Mouse (Mus musculus) forebrain, embryonic 11.5 days (tissue): ENCODE measurements around the gene Zswim1. TPM values are rescaled to one million over a fixed set of nuclear protein-coding genes. Genes with fewer than 3 reads are reported as not detected.

Source experiments
- ATAC-seq: fragments of 200-750 bp; cut with Nextera tagmentation; replicated peaks from 2 replicates; pipeline ENCODE4 v1.8.0; 2017; ENCODE audit warnings: moderate TSS enrichment; ENCODE audit not compliant: low FRiP score
- DNase-seq: peaks from one replicate; pipeline ENCODE4 v3.0.0-alpha.2; 2017; ENCODE audit warnings: low spot score
- H3K27ac ChIP-seq: fragments of 300-500 bp; sonication (generic); 2 replicates; pipeline ENCODE4 v1.5.1; 2014; ENCODE audit warnings: low read depth, low read length
- H3K27me3 ChIP-seq: fragments of 300-500 bp; sonication (generic); 2 replicates; pipeline ENCODE4 v1.6.1; 2014; ENCODE audit warnings: mild to moderate bottlenecking, low read length, mixed read lengths; ENCODE audit not compliant: control insufficient read depth, insufficient read depth
- H3K36me3 ChIP-seq: fragments of 300-500 bp; sonication (generic); 2 replicates; pipeline ENCODE4 v1.6.1; 2014; ENCODE audit warnings: mild to moderate bottlenecking, low read length, moderate library complexity, mixed read lengths; ENCODE audit not compliant: control insufficient read depth, insufficient read depth
- H3K4me1 ChIP-seq: fragments of 300-500 bp; sonication (generic); replicated peaks from 2 replicates; pipeline ENCODE4 v1.6.1; 2014; ENCODE audit warnings: low read length, mixed read lengths; ENCODE audit not compliant: control insufficient read depth, insufficient read depth
- H3K4me2 ChIP-seq: fragments of 300-500 bp; sonication (generic); 2 replicates; pipeline ENCODE4 v1.6.1; 2014; ENCODE audit warnings: low read depth, mild to moderate bottlenecking, low read length, moderate library complexity, mixed read lengths; ENCODE audit not compliant: severe bottlenecking
- H3K4me3 ChIP-seq: fragments of 300-500 bp; sonication (generic); 2 replicates; pipeline ENCODE4 v1.5.1; 2014; ENCODE audit warnings: low read depth, low read length
- H3K9ac ChIP-seq: fragments of 300-500 bp; sonication (generic); 2 replicates; pipeline ENCODE4 v1.6.1; 2014; ENCODE audit warnings: low read length
- H3K9me3 ChIP-seq: fragments of 300-500 bp; sonication (generic); 2 replicates; pipeline ENCODE4 v1.6.1; 2016; ENCODE audit warnings: low read length, mixed read lengths; ENCODE audit not compliant: control insufficient read depth
- WGBS: fragments of 180-500 bp; shearing (Covaris S2); extraction: QIAGEN DNeasy Blood & Tissue Kit; methylation state at CpG from one replicate; pipeline ENCODE4 v1.1.7; 2014; 5-methylcytosine and 5-hydroxymethylcytosine counted together
- polyA plus RNA-seq: library from polyadenylated mRNA; unstranded; fragments of >200 nt; fragmentation: Nextera tagmentation; extraction: Ambion mirVana; gene quantifications from 2 replicates; pipeline ENCODE4 v1.2.1, GENCODE M21; 2014

The Zswim1 gene
- polyA plus RNA-seq, 1 experiment from 2014 or later = 26.4 TPM

- no peak for DNase-seq
- H3K4me1 ChIP-seq = no peaks in the 10 kb centered on the region
- ATAC-seq = no peak
- H3K27me3 ChIP-seq = no peaks in the 10 kb centered on the region
- no peaks in the 10 kb centered on the region for H3K9me3 ChIP-seq
- no peak within 1 kb of the TSS for H3K4me2 ChIP-seq
- H3K4me3 ChIP-seq = no peak within 1 kb of the TSS
- WGBS = 71% methylated on average over 8 of the region's 8 CpGs
- H3K36me3 ChIP-seq = no peaks in the 10 kb centered on the region
- H3K9ac ChIP-seq = no peak within 1 kb of the TSS
- H3K27ac ChIP-seq = no peak within 1 kb of the TSS
Observed at GRCm38 (mm10) chr2:164779481-164780086, 42.9 kb upstream of the Zswim1 start, which contains the start of gene Tnnc2. TSS of gene Tnnc2 (minus strand) at chr2:164779967.

DNA sequence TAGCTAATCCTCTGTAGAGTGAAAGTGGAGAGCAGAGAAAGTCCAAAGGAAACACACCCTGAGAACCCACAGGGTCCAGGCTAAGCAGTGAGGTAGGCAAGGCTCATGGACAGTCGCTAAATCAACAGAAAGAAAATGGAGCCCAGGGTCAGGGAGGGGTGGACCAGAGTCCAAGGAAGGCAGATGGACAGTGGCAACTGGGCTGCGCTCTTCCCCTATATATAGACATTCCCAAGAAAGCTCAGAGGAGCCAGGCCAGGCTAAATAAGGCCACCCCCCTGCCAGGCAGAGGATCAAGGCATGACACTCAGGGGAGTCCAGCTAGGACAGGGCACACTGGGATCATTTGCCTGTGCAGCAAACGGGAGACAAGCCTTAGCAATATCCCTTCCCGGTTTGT lies 40.6 kb upstream of the Zswim1 start:
- no peak overlapping the region for H3K4me2 ChIP-seq
- no peak overlapping the region for H3K4me3 ChIP-seq
- H3K9me3 ChIP-seq = no peaks in the 10 kb centered on the region
- 82% methylated on average over 4 of the region's 4 CpGs for WGBS
- H3K36me3 ChIP-seq = no peaks in the 10 kb centered on the region
- H3K27ac ChIP-seq = no peak overlapping the region
- DNase-seq (no peak), ATAC-seq (no peak)
- H3K27me3 ChIP-seq = no peaks in the 10 kb centered on the region
- peaks cover 6% of the 10 kb centered on the region; the same call in 1 of the 2 replicates for H3K4me1 ChIP-seq
- no peak overlapping the region for H3K9ac ChIP-seq

- WGBS = 76% methylated on average over 7 of the region's 7 CpGs
- no peak for ATAC-seq
- no peaks in the 10 kb centered on the region for H3K27me3 ChIP-seq
- no peak overlapping the region for H3K27ac ChIP-seq
- no peak overlapping the region for H3K4me2 ChIP-seq
- H3K36me3 ChIP-seq = no peaks in the 10 kb centered on the region
- DNase-seq = no peak
- H3K9ac ChIP-seq = no peak overlapping the region
- H3K9me3 ChIP-seq = no peaks in the 10 kb centered on the region
- H3K4me1 ChIP-seq = peaks cover 6% of the 10 kb centered on the region; the same call in 1 of the 2 replicates
- H3K4me3 ChIP-seq = no peak overlapping the region
Observed at GRCm38 (mm10) chr2:164783926-164784581, 38.4 kb upstream of the Zswim1 start.

GRCm38 (mm10) chr2:164784869-164785420 lies 37.5 kb upstream of the Zswim1 start:
- H3K36me3 ChIP-seq = no peaks in the 10 kb centered on the region
- peak overlapping the region; percentile 60 for H3K4me3 ChIP-seq
- 22% methylated on average over 7 of the region's 7 CpGs for WGBS
- peak overlapping the region; percentile 93 for H3K4me2 ChIP-seq
- no peaks in the 10 kb centered on the region for H3K27me3 ChIP-seq
- DNase-seq (no peak), ATAC-seq (no peak)
- no peak overlapping the region for H3K27ac ChIP-seq
- peak overlapping the region; percentile 78 for H3K9ac ChIP-seq
- H3K4me1 ChIP-seq = peaks cover 6% of the 10 kb centered on the region; the same call in 1 of the 2 replicates
- no peaks in the 10 kb centered on the region for H3K9me3 ChIP-seq

DNA sequence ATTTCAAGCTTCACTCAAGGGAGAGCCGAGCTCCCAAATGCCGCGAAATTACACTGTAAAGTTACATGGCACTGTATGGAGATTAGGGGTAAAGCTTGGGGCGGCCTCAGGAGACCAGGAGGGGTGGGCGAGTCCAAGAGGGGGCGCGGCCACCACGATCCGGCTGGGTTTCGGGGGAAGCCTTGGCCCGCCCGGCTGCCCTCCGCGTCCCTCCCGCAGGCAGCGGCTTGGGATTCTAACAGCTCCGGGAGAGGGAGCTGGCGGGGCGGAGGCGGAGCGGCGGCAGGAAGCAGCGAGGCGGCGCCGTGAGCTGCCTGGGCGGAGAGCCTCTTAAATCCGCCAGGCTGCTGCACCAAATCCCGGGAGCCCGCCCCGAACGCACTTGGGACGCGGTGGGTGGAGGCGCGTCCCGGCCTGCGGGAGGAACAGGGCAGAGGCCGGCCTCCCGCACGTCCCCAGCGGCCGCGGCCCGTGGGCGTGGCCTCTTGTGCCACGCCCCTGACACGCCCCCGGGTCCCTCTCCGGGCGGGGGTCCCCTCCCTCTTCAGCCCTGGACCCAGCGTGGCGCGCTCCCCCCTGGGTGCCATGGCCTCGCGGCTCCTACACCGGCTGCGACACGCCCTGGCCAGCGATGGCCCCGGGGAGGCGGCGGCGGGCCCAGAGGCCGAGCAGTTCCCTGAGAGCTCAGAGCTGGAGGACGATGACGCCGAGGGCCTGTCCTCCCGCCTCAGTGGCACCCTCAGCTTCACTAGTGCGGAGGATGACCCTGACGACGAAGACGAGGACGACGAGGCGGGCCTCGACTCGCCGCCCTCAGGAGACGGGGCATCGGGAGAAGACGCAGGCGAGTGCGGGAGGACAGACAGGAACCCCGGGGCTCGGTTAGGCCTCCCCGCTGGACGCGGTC lies 36.8 kb upstream of the Zswim1 start, which contains the start of gene Snx21:
TSS of gene Snx21 (plus strand) at position 343 of the 907 bp plus-strand sequence.
- peaks cover 6% of the 10 kb centered on the region; the same call in 1 of the 2 replicates for H3K4me1 ChIP-seq
- H3K9me3 ChIP-seq = no peaks in the 10 kb centered on the region
- peak within 1 kb of the TSS; percentile 32; the same call in 1 of the 2 replicates for H3K27ac ChIP-seq
- H3K27me3 ChIP-seq = no peaks in the 10 kb centered on the region
- ATAC-seq (peak; percentile 91), DNase-seq (peak; percentile 92)
- under 1% methylated on average over 76 of the region's 89 CpGs for WGBS
- peak within 1 kb of the TSS; percentile 78 for H3K9ac ChIP-seq
- H3K36me3 ChIP-seq = no peaks in the 10 kb centered on the region
- H3K4me3 ChIP-seq = peak within 1 kb of the TSS; percentile 60
- H3K4me2 ChIP-seq = peak within 1 kb of the TSS; percentile 93

- ATAC-seq = no peak
- Histone ChIP-seq H3K9me3 (no peaks in the 10 kb centered on the region), H3K4me3 (peak overlapping the region; percentile 60), H3K27ac (no peak overlapping the region), H3K4me1 (peaks cover 6% of the 10 kb centered on the region; the same call in 1 of the 2 replicates), H3K36me3 (no peaks in the 10 kb centered on the region; the same call in 1 of the 2 replicates), H3K27me3 (no peaks in the 10 kb centered on the region), H3K4me2 (peak overlapping the region; percentile 93), H3K9ac (peak overlapping the region; percentile 78)
- WGBS = 11% methylated on average over 15 of the region's 15 CpGs
- no peak for DNase-seq
Observed at GRCm38 (mm10) chr2:164786388-164786885, 36.0 kb upstream of the Zswim1 start.

- ATAC-seq (no peak), DNase-seq (no peak)
- no peak overlapping the region for H3K4me3 ChIP-seq
- H3K27me3 ChIP-seq = no peaks in the 10 kb centered on the region
- no peaks in the 10 kb centered on the region for H3K9me3 ChIP-seq
- H3K27ac ChIP-seq = no peak overlapping the region
- no peak overlapping the region for H3K9ac ChIP-seq
- no peaks in the 10 kb centered on the region; the same call in 1 of the 2 replicates for H3K36me3 ChIP-seq
- no peak overlapping the region for H3K4me2 ChIP-seq
- WGBS = 83% methylated on average over 3 of the region's 3 CpGs
- peaks cover 6% of the 10 kb centered on the region; the same call in 1 of the 2 replicates for H3K4me1 ChIP-seq
Observed at GRCm38 (mm10) chr2:164787032-164787431, 35.5 kb upstream of the Zswim1 start.

- Histone ChIP-seq H3K4me1 (peaks cover 6% of the 10 kb centered on the region; the same call in 1 of the 2 replicates), H3K9me3 (no peaks in the 10 kb centered on the region), H3K36me3 (peaks cover 4% of the 10 kb centered on the region; the same call in 1 of the 2 replicates), H3K4me2 (no peak overlapping the region), H3K9ac (no peak overlapping the region), H3K27ac (no peak overlapping the region), H3K4me3 (no peak overlapping the region), H3K27me3 (no peaks in the 10 kb centered on the region)
- DNase-seq (no peak), ATAC-seq (no peak)
- 86% methylated on average over 10 of the region's 10 CpGs for WGBS
Observed at GRCm38 (mm10) chr2:164787779-164788178, 34.7 kb upstream of the Zswim1 start.
